Mouse (Mus musculus): ENCODE measurements around the gene Ttll11. TPM values are rescaled to one million over a fixed set of nuclear protein-coding genes. Genes with fewer than 3 reads are reported as not detected.

Ttll11 gene
- polyA plus RNA-seq, 1 experiment from 2014 or later, result 2.4 TPM

- DNase-seq (ENCODE audit: low spot score), result no peak
- Histone ChIP-seq H3K4me1 (ENCODE audit: control insufficient read depth, insufficient read depth, low read length) (peaks cover 6% of the 10 kb centered on the region), H3K4me3 (ENCODE audit: low read depth, low read length) (no peak overlapping the region), H3K9me3 (replicated peaks; ENCODE audit: control insufficient read depth, low read length) (no peaks in the 10 kb centered on the region), H3K9ac (ENCODE audit: low read length) (no peak overlapping the region), H3K36me3 (ENCODE audit: control insufficient read depth, insufficient read depth, low read length) (peaks cover 87% of the 10 kb centered on the region), H3K4me2 (ENCODE audit: low read length) (no peak overlapping the region), H3K27ac (ENCODE audit: low read depth, low read length) (no peak overlapping the region), H3K27me3 (replicated peaks; ENCODE audit: control insufficient read depth, insufficient read depth, low read length) (no peaks in the 10 kb centered on the region)
- ATAC-seq, result no peak
- WGBS, result 93% methylated on average over 13 of the region's 13 CpGs
Measured at GRCm38 (mm10) chr2:35720550-35720949, 259.2 kb downstream of the Ttll11 start.

- no peak for ATAC-seq
- Histone ChIP-seq H3K4me3 (ENCODE audit: low read depth, low read length) (no peak overlapping the region), H3K9me3 (replicated peaks; ENCODE audit: control insufficient read depth, low read length) (no peaks in the 10 kb centered on the region), H3K4me1 (ENCODE audit: control insufficient read depth, insufficient read depth, low read length) (peaks cover 6% of the 10 kb centered on the region), H3K4me2 (ENCODE audit: low read length) (no peak overlapping the region), H3K36me3 (ENCODE audit: control insufficient read depth, insufficient read depth, low read length) (peaks cover 90% of the 10 kb centered on the region), H3K27ac (ENCODE audit: low read depth, low read length) (no peak overlapping the region), H3K27me3 (replicated peaks; ENCODE audit: control insufficient read depth, insufficient read depth, low read length) (no peaks in the 10 kb centered on the region), H3K9ac (ENCODE audit: low read length) (no peak overlapping the region)
- no peak for DNase-seq (ENCODE audit: low spot score)
- 93% methylated on average over 12 of the region's 12 CpGs for WGBS
Measured at GRCm38 (mm10) chr2:35720104-35720503, 259.6 kb downstream of the Ttll11 start.

GRCm38 (mm10) chr2:35719230-35720005 is 260.3 kb downstream of the Ttll11 start:
- WGBS, result 82% methylated on average over 12 of the region's 12 CpGs
- H3K27ac ChIP-seq (ENCODE audit: low read depth, low read length), result no peak overlapping the region

GRCm38 (mm10) chr2:35718662-35719061 is 261.1 kb downstream of the Ttll11 start:
- DNase-seq (ENCODE audit: low spot score), result no peak
- no peak for ATAC-seq
- H3K9ac ChIP-seq (ENCODE audit: low read length), result no peak overlapping the region
- H3K9me3 ChIP-seq (replicated peaks; ENCODE audit: control insufficient read depth, low read length), result no peaks in the 10 kb centered on the region
- H3K27ac ChIP-seq (ENCODE audit: low read depth, low read length), result no peak overlapping the region
- peaks cover 11% of the 10 kb centered on the region for H3K4me1 ChIP-seq (ENCODE audit: control insufficient read depth, insufficient read depth, low read length)
- no peak overlapping the region for H3K4me2 ChIP-seq (ENCODE audit: low read length)
- H3K27me3 ChIP-seq (replicated peaks; ENCODE audit: control insufficient read depth, insufficient read depth, low read length), result no peaks in the 10 kb centered on the region
- H3K4me3 ChIP-seq (ENCODE audit: low read depth, low read length), result no peak overlapping the region
- WGBS, result 94% methylated on average over 9 of the region's 9 CpGs
- H3K36me3 ChIP-seq (ENCODE audit: control insufficient read depth, insufficient read depth, low read length), result peaks cover 92% of the 10 kb centered on the region

More at GRCm38 (mm10) chr2:35719230-35720005, 260.3 kb downstream of the Ttll11 start:
- Histone ChIP-seq H3K27me3 (replicated peaks; ENCODE audit: control insufficient read depth, insufficient read depth, low read length) (no peaks in the 10 kb centered on the region), H3K4me2 (ENCODE audit: low read length) (no peak overlapping the region), H3K36me3 (ENCODE audit: control insufficient read depth, insufficient read depth, low read length) (peaks cover 87% of the 10 kb centered on the region), H3K4me1 (ENCODE audit: control insufficient read depth, insufficient read depth, low read length) (peaks cover 9% of the 10 kb centered on the region), H3K4me3 (ENCODE audit: low read depth, low read length) (no peak overlapping the region), H3K9ac (ENCODE audit: low read length) (no peak overlapping the region), H3K9me3 (replicated peaks; ENCODE audit: control insufficient read depth, low read length) (no peaks in the 10 kb centered on the region)
- ATAC-seq (no peak), DNase-seq (ENCODE audit: low spot score) (no peak)

- Histone ChIP-seq H3K9me3 (replicated peaks; ENCODE audit: control insufficient read depth, low read length) (no peaks in the 10 kb centered on the region), H3K4me3 (ENCODE audit: low read depth, low read length) (no peak overlapping the region), H3K36me3 (ENCODE audit: control insufficient read depth, insufficient read depth, low read length) (peaks cover 91% of the 10 kb centered on the region), H3K27me3 (replicated peaks; ENCODE audit: control insufficient read depth, insufficient read depth, low read length) (no peaks in the 10 kb centered on the region), H3K4me1 (ENCODE audit: control insufficient read depth, insufficient read depth, low read length) (peaks cover 7% of the 10 kb centered on the region; the same call in 1 of the 2 replicates), H3K27ac (ENCODE audit: low read depth, low read length) (no peak overlapping the region), H3K9ac (ENCODE audit: low read length) (no peak overlapping the region), H3K4me2 (ENCODE audit: low read length) (no peak overlapping the region)
- DNase-seq (ENCODE audit: low spot score) (no peak), ATAC-seq (no peak)
- 89% methylated on average over 5 of the region's 5 CpGs for WGBS
Measured at GRCm38 (mm10) chr2:35718003-35718500, 261.7 kb downstream of the Ttll11 start.

GRCm38 (mm10) chr2:35716175-35716574 is 263.5 kb downstream of the Ttll11 start:
- no peak for ATAC-seq

GRCm38 (mm10) chr2:35715485-35715884 is 264.2 kb downstream of the Ttll11 start:
- Histone ChIP-seq H3K9ac (ENCODE audit: low read length) (no peak overlapping the region), H3K9me3 (replicated peaks; ENCODE audit: control insufficient read depth, low read length) (no peaks in the 10 kb centered on the region), H3K4me1 (ENCODE audit: control insufficient read depth, insufficient read depth, low read length) (peaks cover 5% of the 10 kb centered on the region; the same call in 1 of the 2 replicates), H3K36me3 (ENCODE audit: control insufficient read depth, insufficient read depth, low read length) (peaks cover 87% of the 10 kb centered on the region), H3K4me3 (ENCODE audit: low read depth, low read length) (no peak overlapping the region), H3K4me2 (ENCODE audit: low read length) (no peak overlapping the region), H3K27me3 (replicated peaks; ENCODE audit: control insufficient read depth, insufficient read depth, low read length) (no peaks in the 10 kb centered on the region), H3K27ac (ENCODE audit: low read depth, low read length) (no peak overlapping the region)
- no peak for ATAC-seq
- 86% methylated on average over 3 of the region's 3 CpGs for WGBS
- DNase-seq (ENCODE audit: low spot score), result no peak

More at GRCm38 (mm10) chr2:35716175-35716574, 263.5 kb downstream of the Ttll11 start:
- H3K36me3 ChIP-seq (ENCODE audit: control insufficient read depth, insufficient read depth, low read length), result peaks cover 88% of the 10 kb centered on the region
- no peak for DNase-seq (ENCODE audit: low spot score)
- no peak overlapping the region for H3K27ac ChIP-seq (ENCODE audit: low read depth, low read length)
- no peaks in the 10 kb centered on the region for H3K27me3 ChIP-seq (replicated peaks; ENCODE audit: control insufficient read depth, insufficient read depth, low read length)
- 77% methylated on average over 1 of the region's 1 CpGs for WGBS
- H3K9ac ChIP-seq (ENCODE audit: low read length), result no peak overlapping the region
- H3K4me1 ChIP-seq (ENCODE audit: control insufficient read depth, insufficient read depth, low read length), result peaks cover 5% of the 10 kb centered on the region; the same call in 1 of the 2 replicates
- no peaks in the 10 kb centered on the region for H3K9me3 ChIP-seq (replicated peaks; ENCODE audit: control insufficient read depth, low read length)
- no peak overlapping the region for H3K4me3 ChIP-seq (ENCODE audit: low read depth, low read length)
- no peak overlapping the region for H3K4me2 ChIP-seq (ENCODE audit: low read length)

- WGBS, result 49% methylated on average over 8 of the region's 8 CpGs
- H3K4me3 ChIP-seq (ENCODE audit: low read depth, low read length), result no peak overlapping the region
- H3K9ac ChIP-seq (ENCODE audit: low read length), result no peak overlapping the region
- no peaks in the 10 kb centered on the region for H3K9me3 ChIP-seq (replicated peaks; ENCODE audit: control insufficient read depth, low read length)
- H3K27me3 ChIP-seq (replicated peaks; ENCODE audit: control insufficient read depth, insufficient read depth, low read length), result no peaks in the 10 kb centered on the region
- peaks cover 5% of the 10 kb centered on the region; the same call in 1 of the 2 replicates for H3K4me1 ChIP-seq (ENCODE audit: control insufficient read depth, insufficient read depth, low read length)
- H3K4me2 ChIP-seq (ENCODE audit: low read length), result no peak overlapping the region
- no peak overlapping the region for H3K27ac ChIP-seq (ENCODE audit: low read depth, low read length)
- ATAC-seq (0 out of 2 replicates have a peak, but pooled peaks have one; percentile 18), DNase-seq (ENCODE audit: low spot score) (peak; percentile 10)
- H3K36me3 ChIP-seq (ENCODE audit: control insufficient read depth, insufficient read depth, low read length), result peaks cover 87% of the 10 kb centered on the region
Measured at GRCm38 (mm10) chr2:35714742-35715167, 265.0 kb downstream of the Ttll11 start.

GRCm38 (mm10) chr2:35713460-35713859 is 266.3 kb downstream of the Ttll11 start:
- WGBS, result 88% methylated on average over 7 of the region's 7 CpGs
- no peak overlapping the region for H3K9ac ChIP-seq (ENCODE audit: low read length)
- no peak overlapping the region for H3K27ac ChIP-seq (ENCODE audit: low read depth, low read length)
- H3K4me3 ChIP-seq (ENCODE audit: low read depth, low read length), result no peak overlapping the region
- ATAC-seq (no peak), DNase-seq (ENCODE audit: low spot score) (no peak)
- H3K9me3 ChIP-seq (replicated peaks; ENCODE audit: control insufficient read depth, low read length), result no peaks in the 10 kb centered on the region
- no peaks in the 10 kb centered on the region for H3K27me3 ChIP-seq (replicated peaks; ENCODE audit: control insufficient read depth, insufficient read depth, low read length)
- peaks cover 5% of the 10 kb centered on the region; the same call in 1 of the 2 replicates for H3K4me1 ChIP-seq (ENCODE audit: control insufficient read depth, insufficient read depth, low read length)
- no peak overlapping the region for H3K4me2 ChIP-seq (ENCODE audit: low read length)
- H3K36me3 ChIP-seq (ENCODE audit: control insufficient read depth, insufficient read depth, low read length), result peaks cover 87% of the 10 kb centered on the region
